Mouse (Mus musculus): ENCODE measurements around the gene Baz2b. TPM values are rescaled to one million over a fixed set of nuclear protein-coding genes. Genes with fewer than 3 reads are reported as not detected.

Baz2b gene
- polyA plus RNA-seq, 1 experiment from 2014 or later = 19.7 TPM

- H3K36me3 ChIP-seq (replicated peaks; ENCODE audit: insufficient read depth, low read length) = peaks cover 34% of the 10 kb centered on the region
- TF ChIP-seq CTCF (IDR thresholded peaks at IDR 0.05; ENCODE audit: low read depth) (no peak), EP300 (IDR thresholded peaks at IDR 0.05; ENCODE audit: low read depth) (no peak)
- no peak overlapping the region for H3K27ac ChIP-seq (ENCODE audit: low read depth)
- H3K27me3 ChIP-seq (ENCODE audit: insufficient read depth, low read length) = no peaks in the 10 kb centered on the region
- no peak for ATAC-seq
- H3K4me3 ChIP-seq (ENCODE audit: low read depth, low read length) = no peak overlapping the region
- no peak for DNase-seq
- no peaks in the 10 kb centered on the region for H3K9me3 ChIP-seq (ENCODE audit: low read length)
- no peak overlapping the region for H3K4me2 ChIP-seq (ENCODE audit: low read depth, low read length)
- no peaks in the 10 kb centered on the region for H3K4me1 ChIP-seq (ENCODE audit: insufficient read depth)
- H3K9ac ChIP-seq (replicated peaks) = no peak overlapping the region
- 90% methylated on average over 4 of the region's 4 CpGs for WGBS (ENCODE audit: insufficient replicate concordance)
These were observed 311.0 kb downstream of the Baz2b start for GRCm38 (mm10) chr2:59898666-59899065.

GRCm38 (mm10) chr2:59898105-59898504 is 311.5 kb downstream of the Baz2b start:
- no peak overlapping the region for H3K27ac ChIP-seq (ENCODE audit: low read depth)
- DNase-seq (no peak), ATAC-seq (no peak)
- 87% methylated on average over 5 of the region's 7 CpGs for WGBS (ENCODE audit: insufficient replicate concordance)
- H3K4me3 ChIP-seq (ENCODE audit: low read depth, low read length) = no peak overlapping the region
- peaks cover 30% of the 10 kb centered on the region for H3K36me3 ChIP-seq (replicated peaks; ENCODE audit: insufficient read depth, low read length)
- no peaks in the 10 kb centered on the region for H3K9me3 ChIP-seq (ENCODE audit: low read length)
- TF ChIP-seq CTCF (IDR thresholded peaks at IDR 0.05; ENCODE audit: low read depth) (no peak), EP300 (IDR thresholded peaks at IDR 0.05; ENCODE audit: low read depth) (no peak)
- no peaks in the 10 kb centered on the region for H3K27me3 ChIP-seq (ENCODE audit: insufficient read depth, low read length)
- no peaks in the 10 kb centered on the region for H3K4me1 ChIP-seq (ENCODE audit: insufficient read depth)
- H3K4me2 ChIP-seq (ENCODE audit: low read depth, low read length) = no peak overlapping the region
- no peak overlapping the region for H3K9ac ChIP-seq (replicated peaks)

DNA sequence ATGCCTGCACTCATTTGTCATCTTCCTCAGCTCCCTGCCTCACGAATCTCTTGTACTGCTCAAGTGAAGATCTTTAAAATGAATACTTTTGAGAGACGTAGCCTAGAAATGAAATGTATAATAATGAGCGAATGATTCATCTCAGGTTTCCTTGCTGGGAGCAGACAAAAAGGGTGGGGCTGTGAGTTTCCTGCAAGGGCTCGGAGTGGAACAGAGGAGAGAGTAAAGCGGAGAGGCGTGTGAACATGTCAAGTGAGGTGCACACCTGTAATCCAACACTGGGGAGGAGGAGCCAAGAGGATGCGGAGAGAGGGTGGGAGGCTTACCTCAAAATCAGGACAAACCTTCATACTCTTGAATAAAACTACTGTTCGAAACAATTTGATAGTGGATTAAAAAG is 312.8 kb downstream of the Baz2b start:
- no peak overlapping the region for H3K27ac ChIP-seq (ENCODE audit: low read depth)

GRCm38 (mm10) chr2:59896400-59896799 is 313.2 kb downstream of the Baz2b start:
- WGBS (ENCODE audit: insufficient replicate concordance) = 78% methylated on average over 7 of the region's 7 CpGs
- no peak for ATAC-seq
- H3K9ac ChIP-seq (replicated peaks) = no peak overlapping the region

More for the DNA sequence above, 312.8 kb downstream of the Baz2b start:
- H3K27me3 ChIP-seq (ENCODE audit: insufficient read depth, low read length) = no peaks in the 10 kb centered on the region
- no peaks in the 10 kb centered on the region for H3K4me1 ChIP-seq (ENCODE audit: insufficient read depth)
- H3K36me3 ChIP-seq (replicated peaks; ENCODE audit: insufficient read depth, low read length) = peaks cover 19% of the 10 kb centered on the region
- TF ChIP-seq CTCF (IDR thresholded peaks at IDR 0.05; ENCODE audit: low read depth) (no peak), EP300 (IDR thresholded peaks at IDR 0.05; ENCODE audit: low read depth) (no peak)
- peak; percentile 5 for DNase-seq
- H3K4me2 ChIP-seq (ENCODE audit: low read depth, low read length) = no peak overlapping the region
- no peak overlapping the region for H3K4me3 ChIP-seq (ENCODE audit: low read depth, low read length)
- ATAC-seq = no peak
- WGBS (ENCODE audit: insufficient replicate concordance) = 84% methylated on average over 8 of the region's 8 CpGs
- no peak overlapping the region for H3K9ac ChIP-seq (replicated peaks)
- H3K9me3 ChIP-seq (ENCODE audit: low read length) = no peaks in the 10 kb centered on the region

DNA sequence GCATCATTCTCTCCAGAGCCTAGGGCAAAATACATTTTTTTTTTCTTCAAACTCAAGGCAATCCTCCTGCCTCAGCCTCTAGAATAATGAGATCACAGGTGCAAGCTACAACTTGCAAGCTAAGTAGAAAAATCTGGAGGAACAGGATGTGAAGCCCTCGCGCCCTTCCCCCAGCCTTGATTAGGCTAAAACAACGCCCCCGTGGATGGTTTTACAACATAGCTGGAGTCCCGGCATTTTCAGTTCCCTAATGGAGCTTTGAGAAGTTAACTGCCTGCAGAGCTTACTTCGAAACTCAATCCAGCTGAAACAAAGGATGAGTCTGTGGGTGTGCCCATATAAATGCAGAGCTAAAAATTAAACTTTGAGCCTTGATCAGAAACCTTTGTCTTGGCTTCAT is 319.9 kb downstream of the Baz2b start:
- Histone ChIP-seq H3K27ac (ENCODE audit: low read depth) (no peak overlapping the region), H3K9ac (replicated peaks) (no peak overlapping the region), H3K9me3 (ENCODE audit: low read length) (no peaks in the 10 kb centered on the region), H3K27me3 (ENCODE audit: insufficient read depth, low read length) (no peaks in the 10 kb centered on the region), H3K4me1 (ENCODE audit: insufficient read depth) (no peaks in the 10 kb centered on the region), H3K4me2 (ENCODE audit: low read depth, low read length) (no peak overlapping the region), H3K4me3 (ENCODE audit: low read depth, low read length) (no peak overlapping the region), H3K36me3 (replicated peaks; ENCODE audit: insufficient read depth, low read length) (no peaks in the 10 kb centered on the region)
- ATAC-seq (no peak), DNase-seq (no peak)
- TF ChIP-seq EP300 (IDR thresholded peaks at IDR 0.05; ENCODE audit: low read depth) = no peak
- no peak for TF ChIP-seq CTCF (IDR thresholded peaks at IDR 0.05; ENCODE audit: low read depth)
- 63% methylated on average over 6 of the region's 6 CpGs for WGBS (ENCODE audit: insufficient replicate concordance)

More at GRCm38 (mm10) chr2:59896400-59896799, 313.2 kb downstream of the Baz2b start:
- Histone ChIP-seq H3K27ac (ENCODE audit: low read depth) (no peak overlapping the region), H3K27me3 (ENCODE audit: insufficient read depth, low read length) (no peaks in the 10 kb centered on the region), H3K9me3 (ENCODE audit: low read length) (no peaks in the 10 kb centered on the region), H3K4me3 (ENCODE audit: low read depth, low read length) (no peak overlapping the region), H3K4me1 (ENCODE audit: insufficient read depth) (no peaks in the 10 kb centered on the region), H3K36me3 (replicated peaks; ENCODE audit: insufficient read depth, low read length) (peaks cover 15% of the 10 kb centered on the region), H3K4me2 (ENCODE audit: low read depth, low read length) (no peak overlapping the region)
- TF ChIP-seq EP300 (IDR thresholded peaks at IDR 0.05; ENCODE audit: low read depth) = no peak
- no peak for TF ChIP-seq CTCF (IDR thresholded peaks at IDR 0.05; ENCODE audit: low read depth)
- DNase-seq = peak; percentile 10

GRCm38 (mm10) chr2:59882742-59883281 is 326.8 kb downstream of the Baz2b start:
- TF ChIP-seq EP300 (IDR thresholded peaks at IDR 0.05; ENCODE audit: low read depth) (0 out of 2 replicates have a peak, but pooled peaks have one; percentile 18), CTCF (IDR thresholded peaks at IDR 0.05; ENCODE audit: low read depth) (no peak)
- ATAC-seq (peak; percentile 33), DNase-seq (no peak)
- peaks cover 7% of the 10 kb centered on the region; the same call in 1 of the 2 replicates for H3K4me1 ChIP-seq (ENCODE audit: insufficient read depth)
- H3K27ac ChIP-seq (ENCODE audit: low read depth) = no peak overlapping the region
- H3K4me3 ChIP-seq (ENCODE audit: low read depth, low read length) = peak overlapping the region; percentile 68
- H3K27me3 ChIP-seq (ENCODE audit: insufficient read depth, low read length) = no peaks in the 10 kb centered on the region
- WGBS (ENCODE audit: insufficient replicate concordance) = 44% methylated on average over 8 of the region's 8 CpGs
- no peaks in the 10 kb centered on the region for H3K36me3 ChIP-seq (replicated peaks; ENCODE audit: insufficient read depth, low read length)
- H3K4me2 ChIP-seq (ENCODE audit: low read depth, low read length) = peak overlapping the region; percentile 74
- H3K9me3 ChIP-seq (ENCODE audit: low read length) = no peaks in the 10 kb centered on the region
- H3K9ac ChIP-seq (replicated peaks) = no peak overlapping the region

Data from liver, postnatal 0 days (tissue).